Comparison of ENCODE assay signal across 7 mouse cellular contexts in the genomic region with DNA sequence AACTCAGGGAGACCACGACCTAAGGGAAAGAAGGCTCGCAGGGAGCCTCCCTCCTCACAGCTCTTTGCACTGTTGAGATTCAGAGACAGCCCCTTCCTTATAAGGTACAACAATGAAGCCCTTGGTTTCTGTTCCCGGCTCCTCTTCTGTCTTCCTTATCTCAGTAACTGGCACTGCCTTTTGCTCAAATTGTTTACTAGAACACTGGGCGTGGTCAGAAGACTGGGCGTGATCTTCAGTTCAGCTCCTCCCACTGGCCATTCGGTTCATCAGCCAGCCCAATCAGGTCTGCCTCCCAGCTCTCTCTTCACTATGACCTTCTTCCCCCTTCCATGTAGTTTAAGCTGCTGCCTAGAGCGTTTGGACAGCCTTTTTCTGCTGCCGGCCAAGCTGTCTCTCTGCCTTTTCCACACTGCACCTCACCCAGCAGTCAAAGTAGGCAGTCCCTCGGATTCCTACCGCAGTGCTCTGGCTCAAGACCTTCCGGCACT. TPM values are rescaled to one million over a fixed set of nuclear protein-coding genes. Genes with fewer than 3 reads are reported as not detected.
DNase-seq lines count a peak whose midpoint lies in the region; ATAC-seq and TF ChIP-seq lines count a peak whose summit lies in the region.

No protein-coding gene starts in this region.

- H3K27ac ChIP-seq in embryonic fibroblast, embryonic 13.5 days (ENCODE audit: insufficient read depth, low read length) = no peak overlapping the region

- ATAC-seq in G1E (ENCODE audit: extremely low read depth, insufficient number of reproducible peaks, low FRiP score, poor library complexity, severe bottlenecking) = peak; percentile 72
- ATAC-seq in megakaryocyte progenitor cell, adult 5-6 weeks (replicated peaks; ENCODE audit: poor library complexity) = peak; percentile 77

- H3K4me3 ChIP-seq in G1E (ENCODE audit: low read depth, low read length) = peak overlapping the region; percentile 70
- H3K4me3 ChIP-seq in embryonic fibroblast, embryonic 13.5 days (ENCODE audit: insufficient read depth, low read length) = no peak overlapping the region

- intact Hi-C loops in heart, postnatal 10 days (cut with DNase I) = loop anchor here (5.0 to 10.0 kb wide), 2 partner anchors 135 to 438 kb away; no protein-coding TSS in a partner anchor

- no peaks in the 10 kb centered on the region for H3K9me3 ChIP-seq in G1E (replicated peaks)

- no peaks in the 10 kb centered on the region for H3K27me3 ChIP-seq in G1E (ENCODE audit: insufficient read depth, low read length)

- DNase-seq in G1E (ENCODE audit: low spot score) = peak; percentile 76
- peak; percentile 84 for DNase-seq in adrenal gland, adult 8-10 months
- DNase-seq in heart, postnatal 10 days = peak; percentile 84 to 85
- peak; percentile 86 to 91 for DNase-seq in kidney, postnatal 25 days
- peak; percentile 72 to 76 for DNase-seq in spleen, adult 18-20 months

- H3K36me3 ChIP-seq in G1E (replicated peaks) = peaks cover 4% of the 10 kb centered on the region

- H3K4me1 ChIP-seq in G1E (ENCODE audit: insufficient read depth, low read depth, low read length) = peaks cover 60% of the 10 kb centered on the region
- H3K4me1 ChIP-seq in embryonic fibroblast, embryonic 13.5 days (ENCODE audit: control insufficient read depth, insufficient read depth, low read length) = no peaks in the 10 kb centered on the region

- no peak for TF ChIP-seq CTCF in G1E (IDR thresholded peaks at IDR 0.05; ENCODE audit: low read depth, low read length)
- TF ChIP-seq CTCF in embryonic fibroblast, embryonic 13.5 days (IDR thresholded peaks at IDR 0.05; ENCODE audit: borderline replicate concordance, insufficient read depth, low read length) = no peak

- peak; percentile 9; the same call in 1 of the 2 replicates for TF ChIP-seq POLR2A in embryonic fibroblast, embryonic 13.5 days (IDR thresholded peaks at IDR 0.05; ENCODE audit: low read depth, low read length)

RNA-seq across cellular contexts. Expression of a gene that starts 19.3 kb away (rescaled TPM):
- total RNA-seq in G1E (2014; fragmentation: Nextera tagmentation) (158 and 165 TPM in 2 replicates), G1E (2017) (68.5 and 77.6 TPM in 2 replicates)
- 27.2 and 37.6 TPM in 2 replicates for polyA plus RNA-seq in G1E (2012)
- total RNA-seq in adrenal gland, adult 8-10 months (2022) = 100 to 1,000 TPM; 109 to 240 (median 158) TPM
- polyA plus RNA-seq in embryonic fibroblast, embryonic 13.5 days (2011; ENCODE audit: insufficient read length, low read depth, missing spikeins) = 56.1 and 62.0 TPM in 2 replicates
- 10 to 100 TPM; 82.7 to 83.3 TPM for total RNA-seq in heart, postnatal 10 days (2021)
- total RNA-seq in megakaryocyte progenitor cell, adult 5-6 weeks (2015) = 41.5 and 50.1 TPM in 2 replicates
- total RNA-seq in megakaryocyte progenitor cell, adult 5-6 weeks (2017) = 22.3 and 29.4 TPM in 2 replicates

RNA-seq across cellular contexts. Expression of a gene that starts 34.1 kb away (rescaled TPM):
- total RNA-seq in G1E (2014; fragmentation: Nextera tagmentation) (22.7 and 32.8 TPM in 2 replicates), G1E (2017) (47.1 and 49.5 TPM in 2 replicates)
- 52.4 and 57.4 TPM in 2 replicates for polyA plus RNA-seq in G1E (2012)
- 10 to 100 TPM; 23.7 to 36.2 (median 30.0) TPM for total RNA-seq in adrenal gland, adult 8-10 months (2022)
- polyA plus RNA-seq in embryonic fibroblast, embryonic 13.5 days (2011; ENCODE audit: insufficient read length, low read depth, missing spikeins) = 17.0 and 17.2 TPM in 2 replicates
- total RNA-seq in heart, postnatal 10 days (2021) = 1 to 10 TPM; 6.5 to 8.2 TPM
- total RNA-seq in megakaryocyte progenitor cell, adult 5-6 weeks (2015) = 29.0 and 36.9 TPM in 2 replicates
- total RNA-seq in megakaryocyte progenitor cell, adult 5-6 weeks (2017) = 55.3 and 76.6 TPM in 2 replicates
